Mouse (Mus musculus) erythroblast, embryonic 14.5 days (primary cell): ENCODE data around the gene Catip.

Source experiments
- GATA1 ChIP-seq: IDR thresholded peaks from 2 replicates; pipeline ENCODE4 v1.6.1; 2012; ENCODE audit warnings: low read length, inconsistent platforms, mixed read lengths
- TAL1 ChIP-seq: IDR thresholded peaks from 3 replicates; pipeline ENCODE4 v1.6.1; 2012; ENCODE audit warnings: low read length, inconsistent platforms, mixed read lengths

GRCm38 (mm10) chr1:74391844-74392441 lies 30.0 kb downstream of the Catip start:
- TF ChIP-seq TAL1, result no peak
- TF ChIP-seq GATA1, result no peak
